Mouse (Mus musculus) thymus, adult 2 months (tissue): ENCODE data around the gene Ssx2ip. TPM values are rescaled to one million over a fixed set of nuclear protein-coding genes. Genes with fewer than 3 reads are reported as not detected.

Source experiments
- DNase-seq: peaks from one replicate; pipeline ENCODE4 v3.0.0; 2021
- H3K27ac ChIP-seq: fragments of 200-500 bp; 2 replicates; pipeline ENCODE4 v1.5.1; 2012; ENCODE audit warnings: low read length, control low read depth; ENCODE audit not compliant: control insufficient read depth, insufficient read depth
- H3K27me3 ChIP-seq: fragments of 200-500 bp; 2 replicates; pipeline ENCODE4 v1.6.1; 2012; ENCODE audit warnings: mild to moderate bottlenecking, low read length, moderate library complexity, mixed read lengths; ENCODE audit not compliant: control insufficient read depth, insufficient read depth
- H3K36me3 ChIP-seq: fragments of 200-500 bp; 2 replicates; pipeline ENCODE4 v1.6.1; 2012; ENCODE audit warnings: mild to moderate bottlenecking, low read length, moderate library complexity; ENCODE audit not compliant: control insufficient read depth, insufficient read depth
- H3K4me1 ChIP-seq: fragments of 200-500 bp; replicated peaks from 2 replicates; pipeline ENCODE4 v1.6.1; 2012; ENCODE audit warnings: low read length; ENCODE audit not compliant: control insufficient read depth, insufficient read depth
- H3K4me3 ChIP-seq: fragments of 200-500 bp; 2 replicates; pipeline ENCODE4 v1.5.1; 2012; ENCODE audit warnings: mild to moderate bottlenecking, low read length, control low read depth, moderate library complexity; ENCODE audit not compliant: control insufficient read depth, insufficient read depth
- CTCF ChIP-seq: fragments of 200-500 bp; IDR thresholded peaks from 2 replicates; pipeline ENCODE4 v1.5.1; 2012; ENCODE audit warnings: mild to moderate bottlenecking, control low read depth, low read length, moderate library complexity, borderline replicate concordance; ENCODE audit not compliant: control insufficient read depth, poor library complexity, insufficient read depth; ENCODE audit errors: extremely low read depth
- POLR2A ChIP-seq: fragments of 200-500 bp; IDR thresholded peaks from 2 replicates; pipeline ENCODE4 v1.6.1; 2012; ENCODE audit warnings: mild to moderate bottlenecking, low read length, control low read depth, moderate library complexity; ENCODE audit not compliant: control insufficient read depth, poor library complexity, insufficient read depth; ENCODE audit errors: extremely low read depth
- WGBS: fragments of 180-500 bp; shearing (Covaris S2); methylation state at CpG from one replicate; pipeline ENCODE4 v1.1.7; 2018; 5-methylcytosine and 5-hydroxymethylcytosine counted together
- polyA plus RNA-seq: library from polyadenylated mRNA; depleted of rRNA; stranded (reverse); fragments of >200 nt; gene quantifications from 2 replicates; pipeline ENCODE4 v1.2.3, GENCODE M21; 2012; rRNA removed

Gene Ssx2ip
- polyA plus RNA-seq, 1 experiment, result 5.4 TPM

GRCm38 (mm10) chr3:146472657-146473056 lies 68.2 kb downstream of the Ssx2ip start:
- TF ChIP-seq CTCF, result no peak
- no peak for TF ChIP-seq POLR2A
- H3K4me3 ChIP-seq, result no peak overlapping the region
- no peak overlapping the region for H3K27ac ChIP-seq
- no peaks in the 10 kb centered on the region for H3K36me3 ChIP-seq
- WGBS, result 97% methylated on average over 4 of the region's 4 CpGs
- no peaks in the 10 kb centered on the region for H3K27me3 ChIP-seq
- DNase-seq, result no peak
- no peaks in the 10 kb centered on the region for H3K4me1 ChIP-seq

- Histone ChIP-seq H3K27ac (no peak overlapping the region), H3K36me3 (no peaks in the 10 kb centered on the region), H3K27me3 (no peaks in the 10 kb centered on the region), H3K4me3 (no peak overlapping the region), H3K4me1 (no peaks in the 10 kb centered on the region)
- TF ChIP-seq CTCF (no peak), POLR2A (no peak)
- DNase-seq, result no peak
These were observed 69.3 kb downstream of the Ssx2ip start for GRCm38 (mm10) chr3:146473741-146474140.

- Histone ChIP-seq H3K36me3 (no peaks in the 10 kb centered on the region), H3K27me3 (no peaks in the 10 kb centered on the region), H3K27ac (no peak overlapping the region), H3K4me1 (no peaks in the 10 kb centered on the region), H3K4me3 (no peak overlapping the region)
- no peak for DNase-seq
- 96% methylated on average over 3 of the region's 3 CpGs for WGBS
- no peak for TF ChIP-seq CTCF
These were observed 70.0 kb downstream of the Ssx2ip start for GRCm38 (mm10) chr3:146474428-146474827.

GRCm38 (mm10) chr3:146482044-146482443 lies 77.6 kb downstream of the Ssx2ip start:
- H3K4me3 ChIP-seq, result no peak overlapping the region
- H3K27ac ChIP-seq, result no peak overlapping the region
- no peak for TF ChIP-seq POLR2A
- TF ChIP-seq CTCF, result no peak
- no peaks in the 10 kb centered on the region for H3K36me3 ChIP-seq
- no peaks in the 10 kb centered on the region for H3K4me1 ChIP-seq
- DNase-seq, result no peak
- WGBS, result 90% methylated on average over 2 of the region's 2 CpGs
- no peaks in the 10 kb centered on the region for H3K27me3 ChIP-seq

- WGBS, result 97% methylated on average over 4 of the region's 4 CpGs
- Histone ChIP-seq H3K4me1 (no peaks in the 10 kb centered on the region), H3K27me3 (no peaks in the 10 kb centered on the region), H3K36me3 (no peaks in the 10 kb centered on the region), H3K27ac (no peak overlapping the region), H3K4me3 (no peak overlapping the region)
- DNase-seq, result peak; percentile 18
- TF ChIP-seq POLR2A (no peak), CTCF (no peak)
These were observed 82.0 kb downstream of the Ssx2ip start for GRCm38 (mm10) chr3:146486464-146486863.

Other genes starting within 250 kb of the Ssx2ip start
- 1.9 and 2.3 TPM in 2 replicates for gene Lpar3, start 183.7 kb upstream of the Ssx2ip start, polyA plus RNA-seq
- 2.0 and 2.5 TPM in 2 replicates for gene Ctbs, start 45.2 kb downstream of the Ssx2ip start, polyA plus RNA-seq
- gene Spata1, start 95.1 kb downstream of the Ssx2ip start, polyA plus RNA-seq, result 1.9 and 2.5 TPM in 2 replicates
- 358 and 374 TPM in 2 replicates for gene Gng5, start 95.2 kb downstream of the Ssx2ip start, polyA plus RNA-seq
- 18.6 and 19.0 TPM in 2 replicates for gene Rpf1, start 116.8 kb downstream of the Ssx2ip start, polyA plus RNA-seq
- gene Uox, start 165.8 kb downstream of the Ssx2ip start, polyA plus RNA-seq, result 0.03 and 0.47 TPM in 2 replicates
- gene Dnase2b, start 211.0 kb downstream of the Ssx2ip start, polyA plus RNA-seq, result not detected in 2 replicates
- 0.05 TPM in 1 of 2 replicates, not detected in the other for gene 4930503B20Rik, start 246.7 kb downstream of the Ssx2ip start, polyA plus RNA-seq